Mouse (Mus musculus): ENCODE data around the gene Gm8257.
"Not testable (repeated sequence)": the region's sequence is repeated elsewhere in the genome, so short reads cannot be mapped to it uniquely, and the experiment has no call there.

The Gm8257 gene

DNA sequence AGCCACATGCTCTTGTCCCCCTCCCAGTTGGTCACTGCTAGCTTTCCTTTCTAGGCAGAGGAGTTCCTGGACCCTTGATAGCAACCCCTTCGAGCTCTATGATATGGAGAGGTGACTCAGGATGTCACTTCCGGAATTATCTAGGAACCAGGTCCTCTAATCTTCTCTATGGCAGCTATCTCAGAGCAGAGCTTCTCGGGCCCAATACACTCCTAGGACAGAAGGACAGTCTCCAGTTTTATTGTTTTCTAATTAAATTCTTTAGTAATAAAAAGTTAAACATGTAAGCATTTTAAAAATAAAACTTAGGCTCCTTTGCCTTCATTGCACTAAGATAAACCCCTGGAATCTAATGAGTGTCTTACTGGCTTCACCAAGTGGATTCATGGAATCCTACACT, at the start of gene Gm8257:
Gene Gm8257 (minus strand): TSS at position 101 of the 400 bp plus-strand sequence.
- not testable (repeated sequence) for DNase-seq (ENCODE audit: low read depth, low spot score)

DNA sequence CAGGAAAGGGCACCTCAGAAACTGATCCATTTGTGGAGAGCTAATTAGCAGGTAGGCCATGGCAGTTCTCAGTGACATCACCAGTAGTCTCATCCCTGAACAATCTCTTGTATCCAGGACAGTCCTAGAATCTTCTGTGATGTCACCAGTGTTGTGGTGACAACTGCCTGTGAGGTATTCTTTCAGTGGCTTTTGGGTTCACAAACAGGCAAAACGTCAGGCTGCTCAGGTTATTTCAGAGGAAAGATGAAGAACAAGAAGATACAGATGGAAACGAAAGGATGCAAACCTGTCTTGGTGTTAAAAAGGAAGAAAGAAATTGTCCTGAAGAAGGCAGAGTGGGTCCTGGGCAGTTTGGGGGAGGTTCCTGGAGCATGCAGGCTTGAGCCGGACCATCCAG, 44.0 kb upstream of the Gm8257 start, which contains the start of gene Gm8267:
Gene Gm8267 (minus strand): TSS at position 101 of the 400 bp plus-strand sequence.
- DNase-seq (ENCODE audit: low read depth, low spot score), result no peak

DNA sequence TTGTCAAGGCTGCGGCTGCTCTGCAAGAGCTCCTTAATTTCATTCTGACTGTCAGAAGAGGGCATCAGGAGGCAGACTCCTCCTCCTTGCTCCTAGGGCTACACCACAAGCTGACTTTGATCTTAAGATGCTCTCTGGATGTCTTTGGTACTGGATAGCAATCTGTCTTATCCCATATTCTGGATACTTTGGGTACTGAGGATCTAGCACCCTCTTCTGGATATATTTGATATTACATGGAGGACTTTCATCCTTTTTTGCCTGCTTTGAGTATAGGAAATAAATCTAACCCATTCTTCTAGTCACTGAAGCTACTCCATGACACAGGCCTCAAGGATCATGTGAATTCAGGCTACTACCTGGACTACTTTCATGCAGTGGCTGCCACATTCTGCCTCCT, 36.5 kb upstream of the Gm8257 start:
- DNase-seq (ENCODE audit: low read depth, low spot score), result not testable (repeated sequence)

DNA sequence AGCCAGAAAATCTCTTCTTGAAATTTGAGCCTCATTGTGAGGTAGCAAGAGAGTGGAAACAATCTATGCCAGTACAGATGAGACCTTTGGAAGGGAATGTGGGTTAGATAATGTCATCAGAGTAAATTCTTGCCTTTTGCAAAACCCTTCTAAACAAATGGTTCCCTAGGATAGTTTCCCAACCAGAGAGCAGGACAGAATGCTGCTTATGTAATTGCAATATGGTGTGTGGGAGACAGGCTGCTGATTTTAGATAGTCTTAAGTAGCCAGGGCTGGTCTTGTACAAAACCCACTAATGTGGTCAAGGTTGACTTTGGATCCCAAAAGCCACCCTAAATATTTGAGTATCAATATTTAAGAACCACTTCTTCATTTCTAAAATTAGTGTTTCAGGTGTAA, 24.5 kb upstream of the Gm8257 start:
- not testable (repeated sequence) for DNase-seq (ENCODE audit: low read depth, low spot score)

DNA sequence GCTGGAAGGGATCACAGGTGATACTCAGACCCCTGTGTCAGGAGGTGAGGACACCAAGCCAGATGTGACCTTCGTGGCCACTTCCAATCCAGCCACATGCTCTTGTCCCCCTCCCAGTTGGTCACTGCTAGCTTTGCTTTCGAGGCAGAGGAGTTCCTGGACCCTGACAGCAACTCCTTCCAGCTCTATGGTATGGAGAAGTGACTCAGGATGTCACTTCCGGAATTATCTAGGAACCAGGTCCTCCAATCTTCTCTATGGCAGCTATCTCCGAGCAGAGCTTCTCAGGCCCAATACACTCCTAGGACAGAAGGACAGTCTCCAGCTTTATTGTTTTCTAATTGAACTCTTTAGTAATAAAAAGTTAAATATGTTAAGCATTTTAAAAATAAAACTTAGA, 78.5 kb downstream of the Gm8257 start, which contains the start of gene Gm5624:
Gene Gm5624 (minus strand): TSS at position 202 of the 400 bp plus-strand sequence.
- not testable (repeated sequence) for DNase-seq (ENCODE audit: low read depth, low spot score)

Measured in forelimb bud, embryonic 11.5 days (tissue).